Mouse (Mus musculus) megakaryocyte, embryonic 14.5 days (primary cell): ENCODE measurements at regions not wholly inside any gene's neighbourhood (a gene's known extent, or its start where the extent isn't known, plus 50 kb on each side); places are given as distances from the start of the nearest gene placed in this dataset.

Experiments
- FLI1 ChIP-seq: IDR thresholded peaks from 2 replicates; pipeline ENCODE4 v1.6.1; 2012; ENCODE audit warnings: low read length, inconsistent platforms, mixed read lengths
- GATA1 ChIP-seq: IDR thresholded peaks from 3 replicates; pipeline ENCODE4 v1.6.1; 2012; ENCODE audit warnings: mixed read lengths, low read length, inconsistent platforms, borderline replicate concordance

DNA sequence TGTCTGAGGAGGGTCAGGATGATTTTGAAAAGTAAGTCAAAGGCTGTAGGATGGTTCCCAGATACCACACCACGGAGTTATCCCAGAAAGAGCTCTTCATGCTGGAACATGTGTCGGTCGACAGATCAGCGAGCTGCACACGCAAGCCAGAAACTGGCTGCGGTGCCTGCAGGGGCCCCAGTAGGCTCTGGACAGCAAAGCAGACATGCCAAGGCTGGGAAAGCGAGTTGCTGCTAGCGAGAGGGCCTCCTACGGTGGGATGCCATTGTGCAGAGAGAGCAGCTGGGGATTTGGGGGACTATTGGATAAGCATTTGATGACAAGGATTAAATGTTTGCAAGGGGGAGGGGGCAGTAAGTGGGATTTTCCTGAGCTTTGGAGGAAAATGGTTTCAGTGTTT, 145.4 kb upstream of the Cops8 start:
- TF ChIP-seq FLI1, result no peak
- no peak for TF ChIP-seq GATA1
